Mouse (Mus musculus) limb, embryonic 11.5 days (tissue): ENCODE data around the gene Msl3l2. TPM values are rescaled to one million over a fixed set of nuclear protein-coding genes. Genes with fewer than 3 reads are reported as not detected.

Experiments used
- ATAC-seq: fragments of 200-750 bp; cut with Nextera tagmentation; 2 replicates; pipeline ENCODE4 v1.8.0; 2017; ENCODE audit warnings: low read depth; ENCODE audit not compliant: insufficient number of reproducible peaks, low FRiP score, low TSS enrichment
- DNase-seq: peaks from one replicate; pipeline ENCODE4 v3.0.0-alpha.2; 2015; ENCODE audit warnings: low spot score
- H3K27ac ChIP-seq: fragments of 300-500 bp; sonication (generic); replicated peaks from 2 replicates; pipeline ENCODE4 v1.5.1; 2014; ENCODE audit warnings: low read depth, mild to moderate bottlenecking, low read length
- H3K27me3 ChIP-seq: fragments of 300-500 bp; sonication (generic); 2 replicates; pipeline ENCODE4 v1.6.1; 2014; ENCODE audit warnings: mild to moderate bottlenecking, low read length, mixed read lengths; ENCODE audit not compliant: control insufficient read depth, insufficient read depth
- H3K36me3 ChIP-seq: fragments of 300-500 bp; sonication (generic); 2 replicates; pipeline ENCODE4 v1.6.1; 2014; ENCODE audit warnings: mild to moderate bottlenecking, low read length, moderate library complexity, mixed read lengths; ENCODE audit not compliant: control insufficient read depth, insufficient read depth
- H3K4me1 ChIP-seq: fragments of 300-500 bp; sonication (generic); 2 replicates; pipeline ENCODE4 v1.6.1; 2014; ENCODE audit warnings: low read length, mixed read lengths; ENCODE audit not compliant: control insufficient read depth, insufficient read depth
- H3K4me2 ChIP-seq: fragments of 300-500 bp; sonication (generic); 2 replicates; pipeline ENCODE4 v1.6.1; 2014; ENCODE audit warnings: low read depth, mild to moderate bottlenecking, moderate library complexity; ENCODE audit not compliant: severe bottlenecking
- H3K4me3 ChIP-seq: fragments of 300-500 bp; sonication (generic); 2 replicates; pipeline ENCODE4 v1.5.1; 2014; ENCODE audit warnings: low read depth, low read length
- H3K9ac ChIP-seq: fragments of 300-500 bp; sonication (generic); 2 replicates; pipeline ENCODE4 v1.6.1; 2014; ENCODE audit warnings: mild to moderate bottlenecking, low read length
- H3K9me3 ChIP-seq: fragments of 300-500 bp; sonication (generic); 2 replicates; pipeline ENCODE4 v1.6.1; 2016; ENCODE audit warnings: low read length; ENCODE audit not compliant: control insufficient read depth
- WGBS: fragments of 180-500 bp; shearing (Covaris S2); extraction: QIAGEN DNeasy Blood & Tissue Kit; methylation state at CpG from one replicate; pipeline ENCODE4 v1.1.7; 2014; 5-methylcytosine and 5-hydroxymethylcytosine counted together
- polyA plus RNA-seq: library from polyadenylated mRNA; unstranded; fragments of >200 nt; fragmentation: Nextera tagmentation; extraction: Ambion mirVana; gene quantifications from 2 replicates; pipeline ENCODE4 v1.2.1, GENCODE M21; 2014

Msl3l2 gene
- polyA plus RNA-seq, 1 experiment from 2014 or later = 7.2 TPM

DNA sequence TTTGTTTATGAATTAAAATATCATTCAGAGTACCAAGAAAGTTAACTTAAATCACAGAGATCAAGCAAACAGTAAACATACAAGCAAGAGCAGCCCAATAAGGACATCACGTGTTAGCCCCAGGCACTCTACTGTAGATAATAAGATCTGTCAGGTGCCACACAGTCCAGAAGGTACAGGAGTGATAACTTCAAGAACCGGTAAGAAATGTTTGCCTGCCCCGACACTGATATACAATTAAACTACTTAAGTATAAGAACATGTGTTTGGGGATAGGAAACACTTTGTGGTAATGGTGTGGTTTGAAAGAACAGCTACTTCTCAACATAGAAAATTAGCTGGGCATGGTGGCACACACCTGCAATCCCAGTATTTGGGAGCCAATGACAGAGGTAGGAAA lies 50.2 kb downstream of the Msl3l2 start:
- Histone ChIP-seq H3K27me3 (no peaks in the 10 kb centered on the region), H3K4me1 (no peaks in the 10 kb centered on the region), H3K9me3 (no peaks in the 10 kb centered on the region), H3K4me3 (no peak overlapping the region), H3K9ac (no peak overlapping the region), H3K36me3 (no peaks in the 10 kb centered on the region), H3K27ac (no peak overlapping the region), H3K4me2 (no peak overlapping the region)
- ATAC-seq (no peak), DNase-seq (no peak)
- WGBS = 88% methylated on average over 3 of the region's 3 CpGs

DNA sequence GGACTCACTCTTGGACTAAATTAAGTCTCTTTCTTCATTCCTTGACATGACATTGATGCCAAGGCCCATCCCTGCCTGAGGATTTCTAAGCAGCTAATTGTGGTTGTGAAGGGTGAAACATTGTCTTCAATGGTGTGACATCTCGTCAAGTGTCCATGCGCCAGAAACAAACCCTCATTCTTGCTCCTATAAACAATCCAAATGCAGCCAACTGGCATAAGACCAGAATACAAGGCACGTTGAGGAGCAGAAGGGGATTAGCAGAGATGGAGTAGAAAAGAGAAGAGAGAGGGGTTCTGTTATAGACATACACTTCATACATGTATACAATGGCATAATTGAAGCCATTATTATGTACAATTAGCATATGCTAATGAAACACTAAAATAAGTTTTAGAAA lies 51.5 kb downstream of the Msl3l2 start:
- DNase-seq (no peak), ATAC-seq (no peak)
- H3K27ac ChIP-seq = no peak overlapping the region
- 92% methylated on average over 3 of the region's 3 CpGs for WGBS
- H3K9me3 ChIP-seq = no peaks in the 10 kb centered on the region
- no peaks in the 10 kb centered on the region for H3K4me1 ChIP-seq
- H3K27me3 ChIP-seq = no peaks in the 10 kb centered on the region
- H3K9ac ChIP-seq = no peak overlapping the region
- H3K4me2 ChIP-seq = no peak overlapping the region
- H3K36me3 ChIP-seq = no peaks in the 10 kb centered on the region
- H3K4me3 ChIP-seq = no peak overlapping the region

DNA sequence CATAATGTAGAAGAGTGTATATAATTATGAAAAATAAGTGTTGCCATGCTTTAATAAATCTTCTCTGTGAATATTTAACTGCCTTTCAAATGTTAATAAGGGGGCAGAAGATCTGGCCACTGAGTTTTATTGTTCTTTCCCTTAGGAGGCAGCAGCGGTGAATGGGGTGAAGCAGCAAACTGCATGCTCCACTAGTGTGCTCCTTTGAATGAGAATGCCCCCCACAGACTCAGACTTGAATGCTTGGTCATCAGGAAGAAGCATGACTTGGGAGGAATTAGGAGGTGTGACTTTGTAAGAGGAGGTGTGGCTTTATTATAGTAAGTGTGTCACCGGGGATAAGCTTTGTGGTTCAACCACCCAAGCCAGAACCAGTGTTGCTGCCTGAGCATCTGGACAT lies 52.0 kb downstream of the Msl3l2 start:
- ATAC-seq (no peak), DNase-seq (no peak)
- H3K4me1 ChIP-seq = no peaks in the 10 kb centered on the region
- H3K27ac ChIP-seq = no peak overlapping the region
- H3K4me3 ChIP-seq = no peak overlapping the region
- 80% methylated on average over 2 of the region's 2 CpGs for WGBS
- no peak overlapping the region for H3K4me2 ChIP-seq
- H3K9ac ChIP-seq = no peak overlapping the region
- H3K36me3 ChIP-seq = no peaks in the 10 kb centered on the region
- no peaks in the 10 kb centered on the region for H3K27me3 ChIP-seq
- H3K9me3 ChIP-seq = no peaks in the 10 kb centered on the region

DNA sequence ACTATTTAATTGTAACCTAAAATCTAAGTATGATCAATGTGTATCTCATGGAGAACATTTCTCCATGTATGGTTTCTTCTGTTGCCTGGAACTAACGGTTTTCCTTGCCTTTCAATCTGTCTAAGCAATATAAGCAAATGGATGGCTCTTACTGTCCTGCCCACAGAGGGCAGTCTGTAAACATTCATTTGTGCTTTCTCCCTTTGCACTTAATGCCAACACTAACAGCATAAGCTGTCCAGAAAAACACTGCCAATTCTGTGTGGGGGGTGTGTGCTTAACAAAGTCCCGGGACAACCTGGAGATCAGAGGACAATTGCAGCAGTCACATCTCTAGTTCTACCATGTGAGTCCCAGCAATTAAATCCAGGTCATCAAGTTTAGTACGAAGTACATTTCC lies 57.7 kb downstream of the Msl3l2 start:
- no peak for DNase-seq
- ATAC-seq = no peak
- no peaks in the 10 kb centered on the region for H3K27me3 ChIP-seq
- H3K9ac ChIP-seq = no peak overlapping the region
- no peak overlapping the region for H3K4me2 ChIP-seq
- no peaks in the 10 kb centered on the region for H3K4me1 ChIP-seq
- H3K36me3 ChIP-seq = no peaks in the 10 kb centered on the region
- WGBS = 60% methylated on average over 3 of the region's 3 CpGs
- H3K9me3 ChIP-seq = no peaks in the 10 kb centered on the region
- no peak overlapping the region for H3K27ac ChIP-seq
- no peak overlapping the region for H3K4me3 ChIP-seq

GRCm38 (mm10) chr10:56165758-56166157 lies 59.0 kb downstream of the Msl3l2 start:
- ATAC-seq = no peak
- DNase-seq = no peak
- Histone ChIP-seq H3K27ac (no peak overlapping the region), H3K36me3 (no peaks in the 10 kb centered on the region), H3K4me2 (no peak overlapping the region), H3K4me1 (no peaks in the 10 kb centered on the region), H3K4me3 (no peak overlapping the region), H3K27me3 (no peaks in the 10 kb centered on the region), H3K9ac (no peak overlapping the region), H3K9me3 (no peaks in the 10 kb centered on the region)
- 90% methylated on average over 4 of the region's 4 CpGs for WGBS

Other genes with a start within 250 kb of the Msl3l2 start
- 3.7 and 3.9 TPM in 2 replicates for gene Tbc1d32, start 121.8 kb downstream of the Msl3l2 start, polyA plus RNA-seq